Mouse (Mus musculus): ENCODE measurements at regions not wholly inside any gene's neighbourhood (a gene's known extent, or its start where the extent isn't known, plus 50 kb on each side); places are given as distances from the start of the nearest gene placed in this dataset.
"Not testable (repeated sequence)": the region's sequence is repeated elsewhere in the genome, so short reads cannot be mapped to it uniquely, and the experiment has no call there.

DNA sequence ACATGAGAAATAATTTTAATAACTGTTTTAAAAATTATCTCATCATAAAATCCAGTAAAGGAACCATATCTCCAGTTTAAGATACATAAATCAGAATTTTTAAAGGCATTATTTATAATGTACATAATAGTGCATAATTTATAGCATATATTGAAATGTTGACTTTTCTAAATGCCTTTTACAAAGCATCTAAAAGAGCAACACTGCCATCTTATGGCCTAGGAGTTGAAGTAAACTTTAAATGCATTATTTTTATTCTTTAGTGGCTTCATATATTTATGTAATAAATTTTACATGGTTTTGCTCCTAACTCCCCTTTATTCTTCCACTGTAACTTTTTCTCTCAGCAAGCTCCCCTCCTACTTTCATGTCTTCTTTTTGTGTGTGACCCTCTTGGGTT is 90.6 kb downstream of the 4921511C20Rik start:
- peak; percentile 2 for DNase-seq (ENCODE audit: low spot score)

DNA sequence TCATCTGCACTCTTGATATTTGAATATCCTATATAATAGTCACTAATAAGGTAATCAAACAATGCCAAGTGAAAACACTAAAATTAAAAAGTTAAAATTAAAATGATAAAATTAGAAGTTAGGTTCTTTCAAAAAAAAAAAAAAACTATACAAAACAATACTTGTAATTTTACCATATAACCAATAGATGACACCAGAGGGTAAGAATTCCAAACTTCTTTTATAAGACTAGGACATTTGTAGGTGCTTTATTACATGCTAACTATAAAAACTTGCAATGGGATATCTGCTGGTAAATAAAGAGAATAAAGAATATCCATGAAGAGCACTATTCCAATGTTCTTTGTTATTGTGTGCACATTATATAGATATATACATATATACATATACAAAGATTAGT is 125.0 kb downstream of the 4921511C20Rik start:
- DNase-seq (ENCODE audit: low spot score): no peak

DNA sequence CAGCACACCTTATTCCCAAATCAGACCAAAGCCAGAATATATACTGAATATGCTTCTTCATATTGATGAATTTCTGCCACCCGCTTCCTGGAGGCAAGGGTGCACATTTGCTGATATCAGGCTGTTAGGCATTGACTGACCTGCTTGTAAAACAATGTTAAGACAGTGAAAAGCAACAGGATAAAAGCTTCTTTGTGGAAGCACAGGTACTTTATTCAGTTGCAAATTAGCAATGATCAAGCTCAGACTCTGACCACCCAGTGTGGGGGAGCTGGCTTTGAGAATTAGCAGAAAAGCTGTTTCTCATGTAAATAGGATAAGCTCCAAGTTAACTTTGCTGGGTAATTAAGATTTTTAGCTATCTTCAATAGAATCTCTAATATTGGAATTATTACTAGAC is 130.4 kb downstream of the 4921511C20Rik start:
- DNase-seq (ENCODE audit: low spot score): not testable (repeated sequence)

DNA sequence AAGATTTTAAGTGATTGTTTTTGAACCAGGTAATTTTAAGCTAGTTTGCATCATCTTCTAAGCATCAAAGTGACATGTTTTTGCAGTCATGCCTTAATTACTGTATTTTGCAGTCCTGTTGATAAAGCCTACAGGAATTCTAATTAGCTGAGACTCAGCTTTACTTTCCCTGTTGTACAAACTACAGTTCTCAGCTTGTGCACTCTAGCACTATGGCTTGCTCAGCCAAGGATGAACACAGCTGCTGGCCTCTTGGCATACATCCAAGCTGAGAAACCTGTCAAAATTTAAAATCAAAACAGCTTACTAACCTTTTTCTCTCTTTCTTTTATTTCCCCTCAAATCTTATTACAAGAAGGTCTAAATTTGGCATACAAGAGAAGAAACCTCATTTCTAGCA is 159.9 kb downstream of the 4921511C20Rik start:
- DNase-seq (ENCODE audit: low spot score): no peak

All from embryo, embryonic 10.5 days (tissue).